Mouse (Mus musculus) midbrain, embryonic 14.5 days (tissue): ENCODE data around the gene Vwa3a. TPM values are rescaled to one million over a fixed set of nuclear protein-coding genes. Genes with fewer than 3 reads are reported as not detected.

Experiments used
- ATAC-seq: fragments of 200-750 bp; cut with Nextera tagmentation; 2 replicates; pipeline ENCODE4 v1.8.0; 2017; ENCODE audit warnings: moderate number of reproducible peaks, moderate library complexity; ENCODE audit not compliant: low FRiP score, low TSS enrichment
- DNase-seq: peaks from one replicate; pipeline ENCODE4 v3.0.0-alpha.2; 2015
- H3K27ac ChIP-seq: fragments of 300-500 bp; sonication (generic); replicated peaks from 2 replicates; pipeline ENCODE4 v1.5.1; 2014; ENCODE audit warnings: mild to moderate bottlenecking, low read depth, low read length, moderate library complexity
- H3K27me3 ChIP-seq: fragments of 300-500 bp; sonication (generic); 2 replicates; pipeline ENCODE4 v1.6.1; 2014; ENCODE audit warnings: low read length, control low read depth, mixed read lengths; ENCODE audit not compliant: control insufficient read depth, insufficient read depth
- H3K36me3 ChIP-seq: fragments of 300-500 bp; sonication (generic); 2 replicates; pipeline ENCODE4 v1.6.1; 2014; ENCODE audit warnings: low read length, control low read depth; ENCODE audit not compliant: control insufficient read depth, insufficient read depth
- H3K4me1 ChIP-seq: fragments of 300-500 bp; sonication (generic); 2 replicates; pipeline ENCODE4 v1.6.1; 2014; ENCODE audit warnings: mild to moderate bottlenecking, antibody characterized with exemption, low read length, control low read depth; ENCODE audit not compliant: control insufficient read depth, insufficient read depth
- H3K4me2 ChIP-seq: fragments of 300-500 bp; sonication (generic); 2 replicates; pipeline ENCODE4 v1.6.1; 2014; ENCODE audit warnings: mild to moderate bottlenecking, low read length, moderate library complexity
- H3K4me3 ChIP-seq: fragments of 300-500 bp; sonication (generic); replicated peaks from 2 replicates; pipeline ENCODE4 v1.5.1; 2014; ENCODE audit warnings: low read depth, low read length
- H3K9ac ChIP-seq: fragments of 300-500 bp; sonication (generic); replicated peaks from 2 replicates; pipeline ENCODE4 v1.6.1; 2014; ENCODE audit warnings: mild to moderate bottlenecking, low read length, moderate library complexity
- H3K9me3 ChIP-seq: fragments of 300-500 bp; sonication (generic); 2 replicates; pipeline ENCODE4 v1.6.1; 2016; ENCODE audit warnings: low read length, control low read depth, mixed read lengths; ENCODE audit not compliant: control insufficient read depth
- WGBS: fragments of 180-500 bp; shearing (Covaris S2); extraction: QIAGEN DNeasy Blood & Tissue Kit; methylation state at CpG from one replicate; pipeline ENCODE4 v1.1.7; 2014; 5-methylcytosine and 5-hydroxymethylcytosine counted together
- polyA plus RNA-seq: library from polyadenylated mRNA; unstranded; fragments of >200 nt; fragmentation: Nextera tagmentation; extraction: Ambion mirVana; gene quantifications from 2 replicates; pipeline ENCODE4 v1.2.1, GENCODE M21; 2014

Vwa3a gene
- 1.3 TPM in 2 replicates for polyA plus RNA-seq

- no peaks in the 10 kb centered on the region for H3K27me3 ChIP-seq
- H3K27ac ChIP-seq, result no peak within 1 kb of the TSS
- H3K36me3 ChIP-seq, result no peaks in the 10 kb centered on the region
- peaks cover 7% of the 10 kb centered on the region; the same call in 1 of the 2 replicates for H3K4me1 ChIP-seq
- 87% methylated on average over 6 of the region's 6 CpGs for WGBS
- H3K4me3 ChIP-seq, result no peak within 1 kb of the TSS
- DNase-seq, result no peak
- no peaks in the 10 kb centered on the region for H3K9me3 ChIP-seq
- ATAC-seq, result no peak
- 0 out of 2 replicates have a peak within 1 kb of the TSS, but pooled peaks have one; percentile 10 for H3K4me2 ChIP-seq
- no peak within 1 kb of the TSS; the same call in 1 of the 2 replicates for H3K9ac ChIP-seq
These were observed at the start of gene Vwa3a for GRCm38 (mm10) chr7:120739018-120739417. Gene Vwa3a, plus strand, starts transcription at chr7:120739318.

- ATAC-seq (no peak), DNase-seq (no peak)
- 76% methylated on average over 4 of the region's 4 CpGs for WGBS
- H3K27me3 ChIP-seq, result no peaks in the 10 kb centered on the region
- no peak overlapping the region for H3K4me2 ChIP-seq
- no peaks in the 10 kb centered on the region for H3K9me3 ChIP-seq
- no peaks in the 10 kb centered on the region for H3K4me1 ChIP-seq
- H3K36me3 ChIP-seq, result 0 out of 2 replicates have a peak, but pooled peaks cover 3% of the 10 kb centered on the region
- H3K9ac ChIP-seq, result no peak overlapping the region
- no peak overlapping the region for H3K27ac ChIP-seq
- no peak overlapping the region for H3K4me3 ChIP-seq
These were observed 48.5 kb upstream of the Vwa3a start for GRCm38 (mm10) chr7:120690634-120691033.

- Histone ChIP-seq H3K4me1 (no peaks in the 10 kb centered on the region), H3K9me3 (no peaks in the 10 kb centered on the region), H3K4me2 (no peak overlapping the region), H3K27ac (no peak overlapping the region), H3K36me3 (0 out of 2 replicates have a peak, but pooled peaks cover 3% of the 10 kb centered on the region), H3K4me3 (no peak overlapping the region), H3K27me3 (no peaks in the 10 kb centered on the region), H3K9ac (no peak overlapping the region)
- 96% methylated on average over 5 of the region's 5 CpGs for WGBS
- DNase-seq (no peak), ATAC-seq (no peak)
These were observed 45.2 kb upstream of the Vwa3a start for GRCm38 (mm10) chr7:120693831-120694375.

GRCm38 (mm10) chr7:120695196-120695595 lies 43.9 kb upstream of the Vwa3a start:
- DNase-seq, result no peak
- H3K9me3 ChIP-seq, result no peaks in the 10 kb centered on the region
- no peak overlapping the region for H3K4me3 ChIP-seq
- H3K27ac ChIP-seq, result no peak overlapping the region
- H3K36me3 ChIP-seq, result 0 out of 2 replicates have a peak, but pooled peaks cover 3% of the 10 kb centered on the region
- no peak overlapping the region for H3K9ac ChIP-seq
- no peaks in the 10 kb centered on the region for H3K4me1 ChIP-seq
- no peak overlapping the region for H3K4me2 ChIP-seq
- no peak for ATAC-seq
- no peaks in the 10 kb centered on the region for H3K27me3 ChIP-seq
- 28% methylated on average over 6 of the region's 6 CpGs for WGBS

- Histone ChIP-seq H3K36me3 (0 out of 2 replicates have a peak, but pooled peaks cover 3% of the 10 kb centered on the region), H3K9me3 (no peaks in the 10 kb centered on the region), H3K27ac (no peak overlapping the region), H3K4me3 (no peak overlapping the region), H3K4me1 (no peaks in the 10 kb centered on the region), H3K4me2 (no peak overlapping the region), H3K9ac (no peak overlapping the region), H3K27me3 (no peaks in the 10 kb centered on the region)
- no peak for DNase-seq
- WGBS, result 67% methylated on average over 1 of the region's 1 CpGs
- no peak for ATAC-seq
These were observed 43.5 kb upstream of the Vwa3a start for GRCm38 (mm10) chr7:120695641-120696040.

GRCm38 (mm10) chr7:120696331-120696730 lies 42.8 kb upstream of the Vwa3a start:
- Histone ChIP-seq H3K4me1 (no peaks in the 10 kb centered on the region), H3K4me2 (no peak overlapping the region), H3K27me3 (no peaks in the 10 kb centered on the region), H3K4me3 (no peak overlapping the region), H3K36me3 (0 out of 2 replicates have a peak, but pooled peaks cover 1% of the 10 kb centered on the region), H3K27ac (no peak overlapping the region), H3K9me3 (no peaks in the 10 kb centered on the region), H3K9ac (no peak overlapping the region)
- DNase-seq, result no peak
- no peak for ATAC-seq
- 82% methylated on average over 2 of the region's 2 CpGs for WGBS

GRCm38 (mm10) chr7:120699586-120699985 lies 39.5 kb upstream of the Vwa3a start:
- no peak overlapping the region for H3K4me2 ChIP-seq
- WGBS, result 89% methylated on average over 6 of the region's 6 CpGs
- H3K9me3 ChIP-seq, result no peaks in the 10 kb centered on the region
- H3K9ac ChIP-seq, result no peak overlapping the region
- H3K27ac ChIP-seq, result no peak overlapping the region
- H3K36me3 ChIP-seq, result no peaks in the 10 kb centered on the region
- ATAC-seq (no peak), DNase-seq (no peak)
- H3K4me3 ChIP-seq, result no peak overlapping the region
- H3K4me1 ChIP-seq, result no peaks in the 10 kb centered on the region
- H3K27me3 ChIP-seq, result no peaks in the 10 kb centered on the region

- 92% methylated on average over 3 of the region's 3 CpGs for WGBS
- no peak for ATAC-seq
- no peak for DNase-seq
These were observed 35.2 kb upstream of the Vwa3a start for GRCm38 (mm10) chr7:120703888-120704287.

GRCm38 (mm10) chr7:120712071-120712470 lies 27.0 kb upstream of the Vwa3a start:
- ATAC-seq (no peak), DNase-seq (no peak)
- Histone ChIP-seq H3K27ac (no peak overlapping the region), H3K4me1 (no peaks in the 10 kb centered on the region), H3K9me3 (no peaks in the 10 kb centered on the region), H3K36me3 (no peaks in the 10 kb centered on the region), H3K9ac (no peak overlapping the region), H3K4me3 (no peak overlapping the region), H3K4me2 (no peak overlapping the region), H3K27me3 (no peaks in the 10 kb centered on the region)
- WGBS, result 96% methylated on average over 2 of the region's 2 CpGs

More at GRCm38 (mm10) chr7:120703888-120704287, 35.2 kb upstream of the Vwa3a start:
- no peaks in the 10 kb centered on the region for H3K36me3 ChIP-seq
- H3K9ac ChIP-seq, result no peak overlapping the region
- H3K4me1 ChIP-seq, result no peaks in the 10 kb centered on the region
- H3K4me3 ChIP-seq, result no peak overlapping the region
- H3K9me3 ChIP-seq, result no peaks in the 10 kb centered on the region
- H3K27me3 ChIP-seq, result no peaks in the 10 kb centered on the region
- no peak overlapping the region for H3K27ac ChIP-seq
- no peak overlapping the region for H3K4me2 ChIP-seq
